Mouse (Mus musculus): ENCODE measurements around the gene Mpzl2.

The Mpzl2 gene

GRCm38 (mm10) chr9:45039499-45039898 is at the start of gene Mpzl2:
TSS of gene Mpzl2 (plus strand) at chr9:45039799.
- DNase-seq, result no peak

GRCm38 (mm10) chr9:44991821-44992220 is 47.8 kb upstream of the Mpzl2 start:
- DNase-seq, result no peak

- DNase-seq, result peak; percentile 36
Observed at GRCm38 (mm10) chr9:44992271-44992670, 47.3 kb upstream of the Mpzl2 start.

GRCm38 (mm10) chr9:44993268-44993667 is 46.3 kb upstream of the Mpzl2 start:
- no peak for DNase-seq

GRCm38 (mm10) chr9:44994962-44995361 is 44.6 kb upstream of the Mpzl2 start:
- DNase-seq, result no peak

GRCm38 (mm10) chr9:44996590-44996989 is 43.0 kb upstream of the Mpzl2 start:
- DNase-seq, result no peak

- DNase-seq, result no peak
Observed at GRCm38 (mm10) chr9:44998138-44998537, 41.5 kb upstream of the Mpzl2 start.

GRCm38 (mm10) chr9:44999171-44999570 is 40.4 kb upstream of the Mpzl2 start:
- DNase-seq, result peak; percentile 47

- no peak for DNase-seq
Observed at GRCm38 (mm10) chr9:44999776-45000175, 39.8 kb upstream of the Mpzl2 start.

GRCm38 (mm10) chr9:45000249-45000648 is 39.4 kb upstream of the Mpzl2 start:
- no peak for DNase-seq

- no peak for DNase-seq
Observed at GRCm38 (mm10) chr9:45007404-45007803, 32.2 kb upstream of the Mpzl2 start.

GRCm38 (mm10) chr9:45008342-45008741 is 31.3 kb upstream of the Mpzl2 start:
- DNase-seq, result no peak

- DNase-seq, result no peak
Observed at GRCm38 (mm10) chr9:45009180-45010078, 30.2 kb upstream of the Mpzl2 start, which contains the start of gene Cd3e. TSS of gene Cd3e (minus strand) at chr9:45009627.

- DNase-seq, result no peak
Observed at GRCm38 (mm10) chr9:45010461-45010860, 29.1 kb upstream of the Mpzl2 start.

- DNase-seq, result no peak
Observed at GRCm38 (mm10) chr9:45011291-45011690, 28.3 kb upstream of the Mpzl2 start.

- no peak for DNase-seq
Observed at GRCm38 (mm10) chr9:45014879-45015278, 24.7 kb upstream of the Mpzl2 start.

GRCm38 (mm10) chr9:45015841-45016240 is 23.8 kb upstream of the Mpzl2 start:
- no peak for DNase-seq

GRCm38 (mm10) chr9:45018031-45018430 is 21.6 kb upstream of the Mpzl2 start:
- no peak for DNase-seq

GRCm38 (mm10) chr9:45022800-45023199 is 16.8 kb upstream of the Mpzl2 start:
- peak; percentile 71 for DNase-seq

GRCm38 (mm10) chr9:45023638-45024037 is 16.0 kb upstream of the Mpzl2 start:
- DNase-seq, result no peak

- no peak for DNase-seq
Observed at GRCm38 (mm10) chr9:45024187-45024586, 15.4 kb upstream of the Mpzl2 start.

GRCm38 (mm10) chr9:45027376-45027775 is 12.2 kb upstream of the Mpzl2 start:
- DNase-seq, result no peak

- DNase-seq, result no peak
Observed at GRCm38 (mm10) chr9:45030341-45030740, 9.3 kb upstream of the Mpzl2 start.

- DNase-seq, result no peak
Observed at GRCm38 (mm10) chr9:45032261-45032660, 7.3 kb upstream of the Mpzl2 start.

GRCm38 (mm10) chr9:45034526-45034925 is 5.1 kb upstream of the Mpzl2 start:
- no peak for DNase-seq
